Mouse (Mus musculus): ENCODE measurements around the gene Exosc2.

- TF ChIP-seq POLR2A (IDR thresholded peaks at IDR 0.05; ENCODE audit: borderline replicate concordance, low read depth, low read length) (no peak), CTCF (IDR thresholded peaks at IDR 0.05; ENCODE audit: low read depth, low read length) (no peak)
Measured at GRCm38 (mm10) chr2:31663804-31664180, 6.7 kb upstream of the Exosc2 start.
